8 mouse cellular contexts compared by ENCODE assay signal in genomic region chr12:103367620-103368325, GRCm38 (mm10). TPM values are rescaled to one million over a fixed set of nuclear protein-coding genes. Genes with fewer than 3 reads are reported as not detected.
DNase-seq lines count a peak whose midpoint lies in the region; ATAC-seq lines count a peak whose summit lies in the region.

No protein-coding gene starts in this region.

- H3K27ac ChIP-seq in hindbrain, embryonic 11.5 days (ENCODE audit: low read depth, low read length): no peak overlapping the region

- no peaks in the 10 kb centered on the region for H3K4me1 ChIP-seq in hindbrain, embryonic 11.5 days (replicated peaks; ENCODE audit: control insufficient read depth, insufficient read depth, low read length)

- DNase-seq in Muller cell, postnatal 12 days (ENCODE audit: inconsistent ontology term): peak; percentile 46
- DNase-seq in cerebellum, adult 9-11 months: peak; percentile 45
- peak; percentile 52 to 77 for DNase-seq in frontal cortex, postnatal 14 days (ENCODE audit: low spot score in 2 of 2)
- peak; percentile 92 for DNase-seq in hindbrain, embryonic 11.5 days (ENCODE audit: low spot score)
- DNase-seq in layer of hippocampus, postnatal 36 days: peak; percentile 66 to 76
- peak; percentile 82 for DNase-seq in lung, postnatal 36 days
- peak; percentile 82 to 86 for DNase-seq in right cerebral cortex, postnatal 10 days (ENCODE audit: low spot score in 2 of 2)
- DNase-seq in urinary bladder, postnatal 4 days (ENCODE audit: low spot score in 2 of 2): peak; percentile 74 to 84

- no peaks in the 10 kb centered on the region for H3K27me3 ChIP-seq in hindbrain, embryonic 11.5 days (ENCODE audit: control insufficient read depth, insufficient read depth, low read length)

- H3K4me3 ChIP-seq in hindbrain, embryonic 11.5 days (ENCODE audit: low read depth, low read length): no peak overlapping the region

- no peaks in the 10 kb centered on the region for H3K9me3 ChIP-seq in hindbrain, embryonic 11.5 days (ENCODE audit: control insufficient read depth, low read length)

- ATAC-seq in hindbrain, embryonic 11.5 days (ENCODE audit: low FRiP score): peak; percentile 73

- no peak overlapping the region for H3K9ac ChIP-seq in hindbrain, embryonic 11.5 days (ENCODE audit: low read depth, low read length)

- WGBS in hindbrain, embryonic 11.5 days: 18% methylated on average over 18 of the region's 18 CpGs

- no peaks in the 10 kb centered on the region for H3K36me3 ChIP-seq in hindbrain, embryonic 11.5 days (ENCODE audit: control insufficient read depth, insufficient read depth, low read length)

- H3K4me2 ChIP-seq in hindbrain, embryonic 11.5 days (replicated peaks; ENCODE audit: low read depth, low read length): 0 out of 2 replicates have a peak overlapping the region, but pooled peaks have one; percentile 11

RNA-seq across cellular contexts. Expression of gene Asb2, which starts 12.0 kb away (rescaled TPM):
- 0.54 and 1.0 TPM in 2 replicates for polyA plus RNA-seq in hindbrain, embryonic 11.5 days (2014; fragmentation: Nextera tagmentation; extraction: Ambion mirVana)
- total RNA-seq in layer of hippocampus, postnatal 36 days (2021): 1 to 10 TPM; 1.6 to 1.7 TPM

RNA-seq across cellular contexts. Expression of gene Otub2, which starts 20.7 kb away (rescaled TPM):
- polyA plus RNA-seq in hindbrain, embryonic 11.5 days (2014; fragmentation: Nextera tagmentation; extraction: Ambion mirVana): 12.1 and 15.2 TPM in 2 replicates
- 10 to 100 TPM; 49.7 to 53.9 TPM for total RNA-seq in layer of hippocampus, postnatal 36 days (2021)

RNA-seq across cellular contexts. Expression of gene 9330161L09Rik, which starts 39.8 kb away (rescaled TPM):
- polyA plus RNA-seq in hindbrain, embryonic 11.5 days (2014; fragmentation: Nextera tagmentation; extraction: Ambion mirVana): 0.97 and 1.1 TPM in 2 replicates
- 1 to 10 TPM; 2.5 to 3.3 TPM for total RNA-seq in layer of hippocampus, postnatal 36 days (2021)

RNA-seq across cellular contexts. Expression of gene Fam181a, which starts 57.0 kb away (rescaled TPM):
- polyA plus RNA-seq in hindbrain, embryonic 11.5 days (2014; fragmentation: Nextera tagmentation; extraction: Ambion mirVana): 16.6 and 23.8 TPM in 2 replicates
- 1 to 10 TPM; 1.5 to 1.6 TPM for total RNA-seq in layer of hippocampus, postnatal 36 days (2021)

RNA-seq across cellular contexts. Expression of gene Ddx24, which starts 57.9 kb away (rescaled TPM):
- polyA plus RNA-seq in hindbrain, embryonic 11.5 days (2014; fragmentation: Nextera tagmentation; extraction: Ambion mirVana): 106 and 109 TPM in 2 replicates
- 100 to 1,000 TPM; 213 to 224 TPM for total RNA-seq in layer of hippocampus, postnatal 36 days (2021)
